Mouse (Mus musculus) C2C12 (cell line): ENCODE data around the gene Edn2.

ENCODE experiments used
- CEBPB ChIP-seq: IDR thresholded peaks from one replicate; pipeline ENCODE4 v1.6.1; 2011; ENCODE audit warnings: low read depth, mild to moderate bottlenecking, control low read depth, moderate library complexity
- CTCF ChIP-seq: IDR thresholded peaks from one replicate; pipeline ENCODE4 v1.5.1; 2011; ENCODE audit not compliant: control insufficient read depth, insufficient read depth, insufficient read length
- MAX ChIP-seq: IDR thresholded peaks from one replicate; pipeline ENCODE4 v1.6.1; 2011; ENCODE audit warnings: mild to moderate bottlenecking, control low read depth
- MYOG ChIP-seq: IDR thresholded peaks from one replicate; pipeline ENCODE4 v1.6.1; 2011; ENCODE audit not compliant: control insufficient read depth, insufficient read length; ENCODE audit errors: extremely low read depth
- USF1 ChIP-seq: IDR thresholded peaks from one replicate; pipeline ENCODE4 v1.6.1; 2011; ENCODE audit warnings: low read depth, mild to moderate bottlenecking, control low read depth, moderate library complexity

DNA sequence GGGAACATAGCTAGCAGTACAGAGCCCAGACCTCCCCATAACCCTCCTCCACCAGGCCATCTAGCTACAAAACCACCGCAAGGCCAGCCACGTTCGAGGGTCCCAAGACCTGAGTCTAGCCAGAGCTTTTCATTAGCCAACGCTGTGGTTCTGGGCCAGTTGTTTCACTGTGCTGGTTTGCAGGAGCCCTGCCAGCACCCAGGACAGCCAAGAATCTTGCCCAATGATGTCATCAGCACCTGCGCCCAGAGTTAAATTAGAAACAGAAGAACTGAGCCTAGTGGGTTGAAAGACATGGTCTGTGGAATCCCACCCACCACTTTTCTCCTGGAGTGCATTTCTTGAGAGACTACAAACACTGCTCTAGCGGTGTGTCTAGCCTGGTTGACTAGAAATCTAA is 35.0 kb upstream of the Edn2 start:
- TF ChIP-seq CTCF (no peak), MAX (no peak), CEBPB (no peak), USF1 (no peak), MYOG (no peak)
